Mouse (Mus musculus): ENCODE measurements around the gene Timm17b. TPM values are rescaled to one million over a fixed set of nuclear protein-coding genes. Genes with fewer than 3 reads are reported as not detected.
"Not testable (repeated sequence)": the region's sequence is repeated elsewhere in the genome, so short reads cannot be mapped to it uniquely, and the experiment has no call there.

The Timm17b gene
- polyA plus RNA-seq, 1 experiment from 2014 or later, result 153 TPM

DNA sequence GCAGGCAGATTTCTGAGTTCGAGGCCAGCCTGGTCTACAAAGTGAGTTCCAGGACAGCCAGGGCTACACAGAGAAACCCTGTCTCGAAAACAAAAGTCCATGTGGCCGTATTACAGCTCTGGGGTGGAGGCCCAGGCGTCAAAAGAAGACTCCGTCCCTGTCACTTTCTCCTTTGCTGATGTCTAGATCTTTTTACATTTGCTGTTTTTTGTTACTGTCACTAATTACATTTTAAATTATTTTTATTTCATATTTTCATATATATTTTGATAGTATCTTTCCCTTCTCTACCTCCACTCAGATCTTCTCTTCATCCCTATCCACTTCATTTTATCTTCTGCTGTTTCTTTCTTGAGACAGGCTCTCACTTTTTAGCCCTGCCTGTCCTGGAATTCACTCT, 8.6 kb downstream of the Timm17b start, which contains the start of gene Gm10491:
Gene Gm10491, minus strand, starts transcription at position 101 of the 400 bp plus-strand sequence.
- ATAC-seq (replicated peaks; ENCODE audit: low FRiP score) (no peak), DNase-seq (ENCODE audit: low spot score) (no peak)
- Histone ChIP-seq H3K4me3 (ENCODE audit: low read depth, low read length) (no peak within 1 kb of the TSS), H3K36me3 (ENCODE audit: control insufficient read depth, insufficient read depth, low read length) (no peaks in the 10 kb centered on the region), H3K4me1 (replicated peaks; ENCODE audit: control insufficient read depth, insufficient read depth, low read length) (no peaks in the 10 kb centered on the region), H3K27ac (ENCODE audit: low read depth, low read length) (no peak within 1 kb of the TSS), H3K27me3 (replicated peaks; ENCODE audit: control insufficient read depth, insufficient read depth, low read length) (no peaks in the 10 kb centered on the region), H3K9ac (ENCODE audit: low read depth, low read length) (no peak within 1 kb of the TSS), H3K9me3 (ENCODE audit: control insufficient read depth, low read length) (no peaks in the 10 kb centered on the region), H3K4me2 (no peak within 1 kb of the TSS)
- WGBS, result 84% methylated on average over 5 of the region's 5 CpGs

DNA sequence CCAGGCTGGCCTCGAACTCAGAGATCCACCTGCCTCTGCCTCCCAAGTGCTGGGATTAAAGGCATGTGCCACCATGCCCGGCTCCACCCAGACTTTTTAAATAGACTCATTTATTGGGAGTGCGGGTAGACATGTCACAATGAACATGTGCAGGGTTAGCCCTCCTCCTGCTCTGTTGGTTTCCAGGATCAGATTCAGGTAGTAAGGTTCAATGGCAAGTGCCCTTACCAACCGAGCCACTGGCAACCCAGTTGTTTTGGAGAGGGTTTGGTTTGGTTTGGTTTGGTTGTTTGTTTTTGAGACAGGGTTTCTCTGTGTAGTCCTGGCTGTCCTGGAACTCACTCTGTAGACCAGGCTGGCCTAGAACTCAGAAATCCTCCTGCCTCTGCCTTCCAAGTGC, 10.1 kb downstream of the Timm17b start, which contains the start of gene Gm10490:
Gene Gm10490, plus strand, starts transcription at position 301 of the 400 bp plus-strand sequence.
- WGBS, result 86% methylated on average over 4 of the region's 4 CpGs
- not testable (repeated sequence) for H3K4me2 ChIP-seq

DNA sequence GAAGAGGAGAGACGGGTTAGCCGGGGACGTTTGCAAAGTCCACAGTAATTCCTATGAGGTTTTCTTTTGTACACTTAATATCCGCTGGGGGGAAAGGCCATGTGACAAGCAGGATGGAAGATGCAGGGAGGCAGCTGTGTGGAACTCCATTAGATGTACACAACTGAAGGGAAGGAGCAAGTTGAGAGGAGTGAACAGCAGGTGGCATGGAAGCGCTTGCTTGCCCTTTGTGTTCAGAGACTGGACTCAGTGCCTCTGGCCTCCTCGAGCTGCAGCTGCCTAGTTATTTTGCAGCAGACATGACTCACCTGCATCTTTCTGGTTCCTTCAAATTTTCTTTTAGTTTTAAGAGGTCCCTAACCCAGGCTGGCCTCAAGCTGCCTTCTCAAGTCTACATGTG, 11.3 kb downstream of the Timm17b start:
- no peak overlapping the region for H3K4me3 ChIP-seq (ENCODE audit: low read depth, low read length)
- no peaks in the 10 kb centered on the region for H3K36me3 ChIP-seq (ENCODE audit: control insufficient read depth, insufficient read depth, low read length)
- DNase-seq (ENCODE audit: low spot score) (no peak), ATAC-seq (replicated peaks; ENCODE audit: low FRiP score) (no peak)
- H3K9ac ChIP-seq (ENCODE audit: low read depth, low read length), result no peak overlapping the region
- no peak overlapping the region for H3K27ac ChIP-seq (ENCODE audit: low read depth, low read length)
- no peaks in the 10 kb centered on the region for H3K27me3 ChIP-seq (replicated peaks; ENCODE audit: control insufficient read depth, insufficient read depth, low read length)
- H3K9me3 ChIP-seq (ENCODE audit: control insufficient read depth, low read length), result no peaks in the 10 kb centered on the region
- no peaks in the 10 kb centered on the region for H3K4me1 ChIP-seq (replicated peaks; ENCODE audit: control insufficient read depth, insufficient read depth, low read length)
- 64% methylated on average over 6 of the region's 6 CpGs for WGBS
- no peak overlapping the region for H3K4me2 ChIP-seq

More for the DNA sequence above, 10.1 kb downstream of the Timm17b start, which contains the start of gene Gm10490:
- ATAC-seq (replicated peaks; ENCODE audit: low FRiP score); H3K36me3 ChIP-seq (ENCODE audit: control insufficient read depth, insufficient read depth, low read length); H3K27me3 ChIP-seq (replicated peaks; ENCODE audit: control insufficient read depth, insufficient read depth, low read length); H3K27ac ChIP-seq (ENCODE audit: low read depth, low read length); DNase-seq (ENCODE audit: low spot score); H3K9me3 ChIP-seq (ENCODE audit: control insufficient read depth, low read length); H3K4me3 ChIP-seq (ENCODE audit: low read depth, low read length); H3K4me1 ChIP-seq (replicated peaks; ENCODE audit: control insufficient read depth, insufficient read depth, low read length); H3K9ac ChIP-seq (ENCODE audit: low read depth, low read length): not testable (repeated sequence)

DNA sequence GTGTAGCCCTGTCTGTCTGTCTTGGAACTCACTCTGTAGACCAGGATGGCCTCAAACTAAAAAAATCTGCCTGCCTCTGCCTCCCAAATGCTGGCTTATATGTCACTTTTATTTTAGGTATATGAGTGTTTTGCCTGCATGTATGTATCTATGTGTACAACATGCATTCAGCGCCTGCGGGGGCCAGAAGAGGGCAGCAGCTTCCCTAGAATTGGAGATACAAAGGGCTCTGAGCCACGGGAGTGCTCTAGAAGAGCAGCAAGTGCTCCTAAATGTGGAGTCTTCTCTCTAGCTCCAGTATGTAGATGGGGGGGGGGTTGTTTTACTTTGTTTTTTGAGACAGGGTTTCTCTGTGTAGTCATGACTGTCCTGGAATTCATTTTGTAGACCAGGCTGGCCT, 16.5 kb downstream of the Timm17b start:
- H3K27ac ChIP-seq (ENCODE audit: low read depth, low read length); H3K4me1 ChIP-seq (replicated peaks; ENCODE audit: control insufficient read depth, insufficient read depth, low read length); H3K9me3 ChIP-seq (ENCODE audit: control insufficient read depth, low read length); H3K36me3 ChIP-seq (ENCODE audit: control insufficient read depth, insufficient read depth, low read length); H3K9ac ChIP-seq (ENCODE audit: low read depth, low read length); DNase-seq (ENCODE audit: low spot score); H3K4me3 ChIP-seq (ENCODE audit: low read depth, low read length); H3K4me2 ChIP-seq: not testable (repeated sequence)
- WGBS, result 10% methylated on average over 3 of the region's 3 CpGs
- ATAC-seq (replicated peaks; ENCODE audit: low FRiP score), result peak; percentile 64
- peaks cover 21% of the 10 kb centered on the region for H3K27me3 ChIP-seq (replicated peaks; ENCODE audit: control insufficient read depth, insufficient read depth, low read length)

DNA sequence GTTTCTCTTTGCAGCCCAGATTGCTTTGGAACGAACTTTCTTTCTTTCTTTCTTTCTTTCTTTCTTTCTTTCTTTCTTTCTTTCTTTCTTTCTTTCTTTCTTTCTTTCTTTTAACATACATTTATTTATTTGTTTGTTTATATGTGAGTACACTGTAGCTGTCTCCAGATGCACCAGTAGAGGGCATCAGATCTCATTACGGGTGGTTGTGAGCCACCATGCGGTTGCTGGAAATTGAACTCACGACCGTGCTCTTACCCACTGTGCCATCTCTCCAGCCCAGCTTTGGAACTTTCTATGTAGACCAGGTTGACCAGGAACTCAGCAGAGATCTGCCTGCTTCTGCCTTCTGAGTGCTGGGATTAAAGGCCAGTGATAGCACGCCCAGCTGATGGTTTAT, 18.8 kb downstream of the Timm17b start:
- H3K36me3 ChIP-seq (ENCODE audit: control insufficient read depth, insufficient read depth, low read length); H3K9ac ChIP-seq (ENCODE audit: low read depth, low read length); H3K4me1 ChIP-seq (replicated peaks; ENCODE audit: control insufficient read depth, insufficient read depth, low read length); DNase-seq (ENCODE audit: low spot score); H3K4me3 ChIP-seq (ENCODE audit: low read depth, low read length); H3K4me2 ChIP-seq; H3K27ac ChIP-seq (ENCODE audit: low read depth, low read length); ATAC-seq (replicated peaks; ENCODE audit: low FRiP score); H3K9me3 ChIP-seq (ENCODE audit: control insufficient read depth, low read length): not testable (repeated sequence)
- WGBS, result 51% methylated on average over 6 of the region's 6 CpGs
- H3K27me3 ChIP-seq (replicated peaks; ENCODE audit: control insufficient read depth, insufficient read depth, low read length), result peaks cover 44% of the 10 kb centered on the region

DNA sequence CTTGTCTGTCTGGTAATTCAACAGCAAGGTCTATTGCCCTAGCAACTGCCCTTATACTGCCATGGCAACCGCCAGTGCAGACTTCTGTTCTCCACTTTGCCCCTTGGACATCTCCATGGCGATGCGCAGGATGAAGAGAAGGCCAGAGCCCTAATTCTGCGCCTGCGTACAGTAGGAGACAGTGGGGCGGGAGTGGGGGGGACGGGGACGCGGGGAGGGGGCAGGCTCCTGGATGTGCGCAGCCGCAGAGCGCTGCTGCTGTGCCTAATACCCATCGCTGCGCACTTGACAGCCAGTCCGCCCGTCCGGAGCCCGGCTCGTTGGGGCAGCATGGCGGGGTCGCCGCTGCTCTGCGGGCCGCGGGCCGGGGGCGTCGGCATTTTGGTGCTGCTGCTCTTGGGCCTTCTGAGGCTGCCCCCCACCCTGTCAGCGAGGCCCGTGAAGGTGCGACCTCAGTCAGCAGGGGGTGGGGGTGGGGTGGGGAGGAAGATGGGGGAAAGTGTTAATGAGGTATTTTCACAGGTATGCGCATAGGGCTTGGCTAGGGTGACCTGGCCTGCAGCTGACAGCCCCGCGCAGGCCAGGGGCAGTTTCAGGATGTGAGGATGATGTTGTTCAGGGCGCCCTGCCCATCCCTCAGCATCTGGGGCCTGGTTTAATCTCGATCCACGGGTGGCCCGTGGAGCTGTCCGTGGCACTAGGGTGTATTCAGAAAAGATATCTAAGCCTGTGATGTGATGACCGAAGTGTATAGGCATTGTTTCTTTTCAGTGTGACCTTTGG, 20.6 kb downstream of the Timm17b start, which contains the start of gene Pcsk1n:
Gene Pcsk1n, plus strand, starts transcription at position 222 of the 783 bp plus-strand sequence.
- DNase-seq (ENCODE audit: low spot score) (no peak), ATAC-seq (replicated peaks; ENCODE audit: low FRiP score) (no peak)
- Histone ChIP-seq H3K4me3 (ENCODE audit: low read depth, low read length) (no peak within 1 kb of the TSS), H3K27ac (ENCODE audit: low read depth, low read length) (no peak within 1 kb of the TSS), H3K27me3 (replicated peaks; ENCODE audit: control insufficient read depth, insufficient read depth, low read length) (peaks cover 62% of the 10 kb centered on the region), H3K4me2 (peak within 1 kb of the TSS; percentile 40), H3K36me3 (ENCODE audit: control insufficient read depth, insufficient read depth, low read length) (no peaks in the 10 kb centered on the region), H3K9ac (ENCODE audit: low read depth, low read length) (no peak within 1 kb of the TSS), H3K4me1 (replicated peaks; ENCODE audit: control insufficient read depth, insufficient read depth, low read length) (no peaks in the 10 kb centered on the region), H3K9me3 (ENCODE audit: control insufficient read depth, low read length) (no peaks in the 10 kb centered on the region)
- WGBS, result 11% methylated on average over 36 of the region's 40 CpGs

DNA sequence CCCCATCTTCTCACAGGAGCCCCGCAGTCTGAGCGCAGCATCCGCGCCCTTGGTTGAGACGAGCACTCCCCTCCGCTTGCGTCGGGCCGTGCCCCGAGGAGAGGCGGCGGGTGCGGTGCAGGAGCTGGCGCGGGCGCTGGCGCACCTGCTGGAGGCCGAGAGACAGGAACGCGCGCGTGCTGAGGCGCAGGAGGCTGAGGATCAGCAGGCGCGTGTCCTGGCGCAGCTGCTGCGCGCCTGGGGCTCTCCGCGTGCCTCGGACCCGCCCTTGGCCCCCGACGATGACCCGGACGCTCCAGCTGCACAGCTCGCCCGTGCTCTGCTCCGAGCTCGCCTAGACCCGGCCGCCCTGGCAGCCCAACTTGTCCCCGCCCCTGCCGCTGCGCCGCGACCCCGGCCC, 22.9 kb downstream of the Timm17b start:
- DNase-seq (ENCODE audit: low spot score) (no peak), ATAC-seq (replicated peaks; ENCODE audit: low FRiP score) (no peak)
- Histone ChIP-seq H3K4me3 (ENCODE audit: low read depth, low read length) (peak overlapping the region; percentile 31), H3K36me3 (ENCODE audit: control insufficient read depth, insufficient read depth, low read length) (no peaks in the 10 kb centered on the region), H3K4me2 (peak overlapping the region; percentile 49), H3K4me1 (replicated peaks; ENCODE audit: control insufficient read depth, insufficient read depth, low read length) (no peaks in the 10 kb centered on the region), H3K9ac (ENCODE audit: low read depth, low read length) (no peak overlapping the region), H3K9me3 (ENCODE audit: control insufficient read depth, low read length) (no peaks in the 10 kb centered on the region), H3K27me3 (replicated peaks; ENCODE audit: control insufficient read depth, insufficient read depth, low read length) (peaks cover 77% of the 10 kb centered on the region), H3K27ac (ENCODE audit: low read depth, low read length) (no peak overlapping the region)
- WGBS, result 14% methylated on average over 32 of the region's 48 CpGs

DNA sequence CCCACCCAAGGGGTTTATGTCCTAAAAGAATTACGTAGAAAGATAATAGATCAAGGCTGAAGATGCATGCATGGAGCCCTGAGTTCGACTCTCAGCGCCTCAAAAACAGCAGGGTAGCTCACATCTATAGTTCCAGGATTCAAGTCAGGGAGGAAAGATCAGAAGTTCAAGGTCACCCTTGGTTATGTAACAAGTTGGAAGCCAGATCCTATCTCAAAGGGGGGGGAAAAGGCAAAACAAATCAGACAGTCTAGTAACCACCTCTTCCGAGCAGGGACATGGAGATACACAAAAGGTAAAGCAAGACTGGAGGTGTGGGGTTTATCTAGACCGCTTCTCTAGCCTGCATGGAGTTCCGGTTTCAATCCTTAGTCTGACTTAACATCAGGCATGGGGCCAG, 27.1 kb downstream of the Timm17b start:
- Histone ChIP-seq H3K4me2 (no peak overlapping the region), H3K27me3 (replicated peaks; ENCODE audit: control insufficient read depth, insufficient read depth, low read length) (peaks cover 71% of the 10 kb centered on the region), H3K4me1 (replicated peaks; ENCODE audit: control insufficient read depth, insufficient read depth, low read length) (no peaks in the 10 kb centered on the region), H3K9me3 (ENCODE audit: control insufficient read depth, low read length) (no peaks in the 10 kb centered on the region), H3K36me3 (ENCODE audit: control insufficient read depth, insufficient read depth, low read length) (no peaks in the 10 kb centered on the region), H3K9ac (ENCODE audit: low read depth, low read length) (no peak overlapping the region), H3K4me3 (ENCODE audit: low read depth, low read length) (no peak overlapping the region), H3K27ac (ENCODE audit: low read depth, low read length) (no peak overlapping the region)
- ATAC-seq (replicated peaks; ENCODE audit: low FRiP score) (no peak), DNase-seq (ENCODE audit: low spot score) (no peak)
- 58% methylated on average over 6 of the region's 6 CpGs for WGBS

DNA sequence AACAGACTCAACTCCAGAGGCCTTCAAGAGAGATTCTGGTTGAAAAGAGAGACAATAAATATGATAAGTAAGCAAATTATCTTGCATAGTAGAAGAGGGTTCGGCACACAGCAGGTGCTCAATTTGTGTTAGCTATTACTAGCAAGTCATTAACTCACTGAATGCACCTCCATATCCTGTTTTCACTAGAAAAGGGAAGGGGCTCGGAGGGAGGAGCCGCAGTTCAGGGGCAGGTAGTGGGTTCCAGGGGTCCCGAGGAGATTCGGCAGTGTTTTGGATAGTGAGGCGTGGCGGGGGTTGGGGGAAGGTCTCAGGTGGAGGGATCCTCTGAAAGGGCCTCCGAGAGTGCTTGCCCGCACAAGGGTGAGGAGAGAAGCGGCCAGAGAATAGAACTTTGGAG, 28.0 kb downstream of the Timm17b start:
- 24% methylated on average over 10 of the region's 10 CpGs for WGBS
- Histone ChIP-seq H3K27ac (ENCODE audit: low read depth, low read length) (no peak overlapping the region), H3K4me3 (ENCODE audit: low read depth, low read length) (no peak overlapping the region), H3K36me3 (ENCODE audit: control insufficient read depth, insufficient read depth, low read length) (no peaks in the 10 kb centered on the region), H3K4me1 (replicated peaks; ENCODE audit: control insufficient read depth, insufficient read depth, low read length) (no peaks in the 10 kb centered on the region), H3K4me2 (no peak overlapping the region), H3K9me3 (ENCODE audit: control insufficient read depth, low read length) (no peaks in the 10 kb centered on the region), H3K9ac (ENCODE audit: low read depth, low read length) (no peak overlapping the region), H3K27me3 (replicated peaks; ENCODE audit: control insufficient read depth, insufficient read depth, low read length) (peaks cover 62% of the 10 kb centered on the region)
- ATAC-seq (replicated peaks; ENCODE audit: low FRiP score) (no peak), DNase-seq (ENCODE audit: low spot score) (no peak)
